In the genomic region with DNA sequence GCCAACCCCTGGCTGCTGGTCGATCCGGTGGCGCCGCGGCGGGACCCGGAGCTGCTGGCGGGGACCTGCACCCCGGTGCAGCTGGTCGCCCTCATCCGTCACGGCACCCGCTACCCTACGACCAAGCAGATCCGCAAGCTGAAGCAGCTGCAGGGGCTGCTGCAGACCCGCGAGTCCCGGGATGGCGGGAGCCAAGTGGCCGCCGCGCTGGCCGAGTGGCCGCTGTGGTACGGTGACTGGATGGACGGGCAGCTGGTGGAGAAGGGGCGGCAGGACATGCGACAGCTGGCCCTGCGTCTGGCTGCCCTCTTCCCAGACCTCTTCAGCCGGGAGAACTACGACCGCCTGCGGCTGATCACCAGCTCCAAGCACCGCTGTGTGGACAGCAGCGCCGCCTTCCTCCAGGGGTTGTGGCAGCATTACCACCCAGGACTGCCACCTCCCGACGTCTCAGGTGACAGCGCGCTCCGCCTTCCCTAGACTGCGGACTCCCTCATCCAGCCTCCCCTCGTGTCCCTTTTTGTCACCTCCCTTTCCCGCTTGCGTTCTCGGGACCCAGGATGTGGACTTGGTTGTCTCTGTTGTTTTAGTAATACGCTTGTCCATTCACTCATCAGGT, we compare ENCODE assay signal across 8 mouse cellular contexts. TPM values are rescaled to one million over a fixed set of nuclear protein-coding genes. Genes with fewer than 3 reads are reported as not detected.
A peak's percentile ranks its signal among the peaks of the same experiment; 100 is the strongest.
DNase-seq lines count a peak whose midpoint lies in the region; ATAC-seq and TF ChIP-seq lines count a peak whose summit lies in the region.
"Not testable (repeated sequence)": the region's sequence is repeated elsewhere in the genome, so short reads cannot be mapped to it uniquely, and the experiment has no call there.

No protein-coding gene starts in this region.

- peak overlapping the region; percentile 92 for H3K9ac ChIP-seq in heart, embryonic 12.5 days
- peak overlapping the region; percentile 78 for H3K9ac ChIP-seq in kidney, embryonic 16.5 days (replicated peaks; ENCODE audit: low read length)
- H3K9ac ChIP-seq in liver, embryonic 11.5 days (ENCODE audit: low read depth, low read length) = peak overlapping the region; percentile 92

- H3ac ChIP-seq in myocyte (ENCODE audit: control insufficient read depth, insufficient read length) = peak overlapping the region; percentile 90

- H3K4me2 ChIP-seq in heart, embryonic 12.5 days = peak overlapping the region; percentile 78
- peak overlapping the region; percentile 64 for H3K4me2 ChIP-seq in kidney, embryonic 16.5 days (replicated peaks; ENCODE audit: low read depth, low read length)
- H3K4me2 ChIP-seq in liver, embryonic 11.5 days = peak overlapping the region; percentile 83
- peak overlapping the region; percentile 99 for H3K4me2 ChIP-seq in myocyte (ENCODE audit: low read depth)

- peak overlapping the region; percentile 95 for H3K27ac ChIP-seq in heart, embryonic 12.5 days (ENCODE audit: poor library complexity, severe bottlenecking)
- peak overlapping the region; percentile 88 for H3K27ac ChIP-seq in kidney, embryonic 16.5 days (ENCODE audit: low read length)
- H3K27ac ChIP-seq in liver, embryonic 11.5 days (ENCODE audit: low read depth, low read length) = peak overlapping the region; percentile 83

- H3K4me3 ChIP-seq in heart, embryonic 12.5 days = peak overlapping the region; percentile 83
- H3K4me3 ChIP-seq in kidney, embryonic 16.5 days (ENCODE audit: low read length) = peak overlapping the region; percentile 83
- peak overlapping the region; percentile 89 for H3K4me3 ChIP-seq in liver, embryonic 11.5 days (ENCODE audit: low read depth, low read length)
- peak overlapping the region; percentile 54 for H3K4me3 ChIP-seq in myocyte

- H3K27me3 ChIP-seq in heart, embryonic 12.5 days (replicated peaks); kidney, embryonic 16.5 days (ENCODE audit: insufficient read depth, low read length); liver, embryonic 11.5 days (replicated peaks; ENCODE audit: control insufficient read depth, insufficient read depth, low read length); myocyte (ENCODE audit: control insufficient read depth, insufficient read depth, insufficient read length): not testable (repeated sequence)

- WGBS in heart, embryonic 12.5 days = under 1% methylated on average over 47 of the region's 47 CpGs
- under 1% methylated on average over 38 of the region's 47 CpGs for WGBS in kidney, embryonic 16.5 days
- 0% methylated on average over 35 of the region's 47 CpGs for WGBS in liver, embryonic 11.5 days

- ATAC-seq in erythroblast, adult 5-6 weeks (replicated peaks; ENCODE audit: low FRiP score, poor library complexity, severe bottlenecking) = peak; percentile 88
- peak; percentile 90 for ATAC-seq in heart, embryonic 12.5 days (ENCODE audit: insufficient number of reproducible peaks, low FRiP score)
- ATAC-seq in kidney, embryonic 16.5 days (ENCODE audit: low FRiP score, low TSS enrichment) = peak; percentile 92
- ATAC-seq in liver, embryonic 11.5 days (replicated peaks; ENCODE audit: low FRiP score) = peak; percentile 87

- peaks cover 33% of the 10 kb centered on the region for H3K4me1 ChIP-seq in heart, embryonic 12.5 days (replicated peaks)
- H3K4me1 ChIP-seq in kidney, embryonic 16.5 days (ENCODE audit: insufficient read depth, low read length) = peaks cover 24% of the 10 kb centered on the region
- peaks cover 27% of the 10 kb centered on the region for H3K4me1 ChIP-seq in liver, embryonic 11.5 days (replicated peaks; ENCODE audit: control insufficient read depth, insufficient read depth, low read length)

- peak; percentile 70 for DNase-seq in 416B (ENCODE audit: low read depth)
- DNase-seq in adrenal gland, postnatal 4 days (ENCODE audit: low spot score in 2 of 2) = peak; percentile 19 to 36
- DNase-seq in liver, embryonic 11.5 days (ENCODE audit: low spot score) = peak; percentile 70
- peak; percentile 81 to 87 for DNase-seq in spleen, postnatal 4 days (ENCODE audit: low spot score in 2 of 2)

- peak; percentile 35 for TF ChIP-seq POLR2A in myocyte (IDR thresholded peaks at IDR 0.05; ENCODE audit: insufficient read length, low read depth)

- H3K79me2 ChIP-seq in myocyte (ENCODE audit: control insufficient read depth, insufficient read depth) = peaks cover 20% of the 10 kb centered on the region

- not testable (repeated sequence) for H3K36me3 ChIP-seq in heart, embryonic 12.5 days; kidney, embryonic 16.5 days (ENCODE audit: insufficient read depth, low read length); liver, embryonic 11.5 days (ENCODE audit: control insufficient read depth, insufficient read depth, low read length); myocyte (ENCODE audit: control insufficient read depth, insufficient read depth)

- H3K9me3 ChIP-seq in heart, embryonic 12.5 days (replicated peaks); kidney, embryonic 16.5 days (ENCODE audit: low read length); liver, embryonic 11.5 days (ENCODE audit: control insufficient read depth, low read length): not testable (repeated sequence)

TF ChIP-seq in myocyte, 11 proteins besides CTCF, POLR2A, EP300 and RAD21:
- TF ChIP-seq MYOG (IDR thresholded peaks at IDR 0.05; ENCODE audit: control insufficient read depth in 1 of 3, insufficient read depth in 1 of 3, insufficient read length in 2 of 3, low read depth in 2 of 3) = peak in 1 of 3 experiments; percentile 44
- TF ChIP-seq MYOD1 (IDR thresholded peaks at IDR 0.05; ENCODE audit: control insufficient read depth in 1 of 3, insufficient read length in 2 of 3, low read depth in 2 of 3) = peak in 2 of 3 experiments; percentile 4 to 29

RNA-seq across cellular contexts. Expression of gene Minpp1, which starts 0.6 kb away (rescaled TPM):
- 10 to 100 TPM; 39.4 to 40.4 TPM for total RNA-seq in adrenal gland, postnatal 4 days (2021)
- 29.3 and 34.2 TPM in 2 replicates for total RNA-seq in erythroblast, adult 5-6 weeks (2015; ENCODE audit: low replicate concordance)
- total RNA-seq in erythroblast, adult 5-6 weeks (2017; ENCODE audit: low replicate concordance) = 26.8 and 35.7 TPM in 2 replicates
- 79.3 and 81.1 TPM in 2 replicates for polyA plus RNA-seq in heart, embryonic 12.5 days (2016; fragmentation: Nextera tagmentation; extraction: Ambion mirVana)
- 72.1 and 74.4 TPM in 2 replicates for polyA plus RNA-seq in kidney, embryonic 16.5 days (2015; fragmentation: Nextera tagmentation; extraction: Ambion mirVana)
- polyA plus RNA-seq in liver, embryonic 11.5 days (2014; fragmentation: Nextera tagmentation; extraction: Ambion mirVana) = 137 and 153 TPM in 2 replicates
- polyA plus RNA-seq in myocyte (2012; fragmentation: generic; extraction: Trizol) = 22.9 TPM

RNA-seq across cellular contexts. Expression of gene Rpl9-ps6, which starts 19.8 kb away (rescaled TPM):
- 100 to 1,000 TPM; 205 to 207 TPM for total RNA-seq in adrenal gland, postnatal 4 days (2021)
- total RNA-seq in erythroblast, adult 5-6 weeks (2015; ENCODE audit: low replicate concordance) = 50.4 and 59.9 TPM in 2 replicates
- total RNA-seq in erythroblast, adult 5-6 weeks (2017; ENCODE audit: low replicate concordance) = 10.4 and 14.2 TPM in 2 replicates
- polyA plus RNA-seq in heart, embryonic 12.5 days (2016; fragmentation: Nextera tagmentation; extraction: Ambion mirVana) = 57.6 and 60.3 TPM in 2 replicates
- 97.9 and 161 TPM in 2 replicates for polyA plus RNA-seq in kidney, embryonic 16.5 days (2015; fragmentation: Nextera tagmentation; extraction: Ambion mirVana)
- 144 and 148 TPM in 2 replicates for polyA plus RNA-seq in liver, embryonic 11.5 days (2014; fragmentation: Nextera tagmentation; extraction: Ambion mirVana)
- polyA plus RNA-seq in myocyte (2012; fragmentation: generic; extraction: Trizol) = 91.2 TPM

Comparison
In these comparisons a context has a peak if more than half of its experiments do, and no peak if none do; other contexts are left out.
1. Peak in every context shown above with its lines: DNase-seq, ATAC-seq, H3K4me3 ChIP-seq and H3K27ac ChIP-seq.
2. DNase-seq: peak in every context shown above with its lines; median percentile 84 in spleen, postnatal 4 days; 70 in 416B; 70 in liver, embryonic 11.5 days; 28 in adrenal gland, postnatal 4 days.